Mouse (Mus musculus) lung, embryonic 15.5 days (tissue): ENCODE data around the gene Gclm. TPM values are rescaled to one million over a fixed set of nuclear protein-coding genes. Genes with fewer than 3 reads are reported as not detected.
"Not testable (repeated sequence)": the region's sequence is repeated elsewhere in the genome, so short reads cannot be mapped to it uniquely, and the experiment has no call there.

Source experiments
- ATAC-seq: fragments of 200-750 bp; cut with Nextera tagmentation; 2 replicates; pipeline ENCODE4 v1.8.0; 2017; ENCODE audit warnings: moderate number of reproducible peaks, borderline replicate concordance; ENCODE audit not compliant: low FRiP score, low TSS enrichment; ENCODE audit errors: extremely low read depth
- H3K27ac ChIP-seq: fragments of 300-500 bp; sonication (generic); 2 replicates; pipeline ENCODE4 v1.5.1; 2015; ENCODE audit warnings: moderate library complexity, mild to moderate bottlenecking, inconsistent platforms
- H3K27me3 ChIP-seq: fragments of 300-500 bp; sonication (generic); 2 replicates; pipeline ENCODE4 v1.6.1; 2015; ENCODE audit warnings: inconsistent platforms
- H3K36me3 ChIP-seq: fragments of 300-500 bp; sonication (generic); 2 replicates; pipeline ENCODE4 v1.6.1; 2015; ENCODE audit warnings: inconsistent platforms
- H3K4me1 ChIP-seq: fragments of 300-500 bp; sonication (generic); 2 replicates; pipeline ENCODE4 v1.6.1; 2015; ENCODE audit warnings: inconsistent platforms
- H3K4me2 ChIP-seq: fragments of 300-500 bp; sonication (generic); 2 replicates; pipeline ENCODE4 v1.6.1; 2015; ENCODE audit warnings: inconsistent platforms, mild to moderate bottlenecking, moderate library complexity
- H3K4me3 ChIP-seq: fragments of 300-500 bp; sonication (generic); 2 replicates; pipeline ENCODE4 v1.5.1; 2015; ENCODE audit warnings: mild to moderate bottlenecking, inconsistent platforms
- H3K9ac ChIP-seq: fragments of 300-500 bp; sonication (generic); 2 replicates; pipeline ENCODE4 v1.6.1; 2015; ENCODE audit warnings: inconsistent platforms
- H3K9me3 ChIP-seq: fragments of 300-500 bp; sonication (generic); 2 replicates; pipeline ENCODE4 v1.6.1; 2016; ENCODE audit warnings: inconsistent platforms
- WGBS: fragments of 180-500 bp; shearing (Covaris S2); methylation state at CpG from one replicate; pipeline ENCODE4 v1.1.7; 2015; 5-methylcytosine and 5-hydroxymethylcytosine counted together
- polyA plus RNA-seq: library from polyadenylated mRNA; unstranded; fragments of >200 nt; fragmentation: Nextera tagmentation; extraction: Ambion mirVana; gene quantifications from 2 replicates; pipeline ENCODE4 v1.2.1, GENCODE M21; 2015

The Gclm gene
- polyA plus RNA-seq, 1 experiment from 2014 or later: 90.6 TPM

DNA sequence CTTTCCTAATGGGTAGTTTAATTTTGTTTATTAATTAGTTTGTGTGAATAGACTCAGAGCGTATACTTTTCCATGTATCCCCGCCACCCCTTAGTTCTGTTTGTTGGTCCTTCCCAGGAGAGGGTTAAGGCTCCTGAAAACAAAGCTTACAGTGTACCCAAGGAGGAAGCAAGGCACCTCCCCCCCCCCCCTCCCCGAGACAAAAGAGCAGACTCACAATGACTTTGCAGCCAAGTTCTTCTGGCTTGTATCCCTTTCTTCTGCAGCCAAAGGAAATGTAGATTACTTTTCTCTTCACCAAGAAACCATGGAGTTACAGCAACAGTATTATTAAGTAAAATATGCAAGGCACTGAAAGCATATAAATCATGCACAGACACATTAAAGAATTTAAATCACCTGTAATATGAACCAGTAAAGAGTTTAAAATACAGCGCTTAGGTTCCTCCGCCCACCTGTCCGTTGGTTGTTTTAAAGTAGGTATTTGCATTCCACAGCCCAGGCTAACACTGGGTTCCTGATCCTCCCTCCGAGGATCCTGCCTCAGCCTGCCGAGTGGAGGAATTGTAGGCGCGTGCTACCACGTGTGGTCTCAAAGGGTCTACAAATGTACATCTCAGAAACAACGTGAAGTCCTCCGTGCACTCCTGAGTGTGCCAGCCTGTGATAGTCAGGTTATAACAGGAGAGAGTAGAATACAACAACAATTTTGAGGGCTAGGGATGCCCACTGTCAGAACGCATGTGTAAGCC, 1.8 kb upstream of the Gclm start:
- peaks cover 19% of the 10 kb centered on the region for H3K4me1 ChIP-seq
- no peaks in the 10 kb centered on the region for H3K27me3 ChIP-seq
- no peak overlapping the region for H3K27ac ChIP-seq
- no peaks in the 10 kb centered on the region for H3K9me3 ChIP-seq
- H3K4me3 ChIP-seq: no peak overlapping the region
- H3K9ac ChIP-seq: no peak overlapping the region
- 46% methylated on average over 14 of the region's 14 CpGs for WGBS
- ATAC-seq: no peak
- H3K36me3 ChIP-seq: no peaks in the 10 kb centered on the region
- no peak overlapping the region for H3K4me2 ChIP-seq

DNA sequence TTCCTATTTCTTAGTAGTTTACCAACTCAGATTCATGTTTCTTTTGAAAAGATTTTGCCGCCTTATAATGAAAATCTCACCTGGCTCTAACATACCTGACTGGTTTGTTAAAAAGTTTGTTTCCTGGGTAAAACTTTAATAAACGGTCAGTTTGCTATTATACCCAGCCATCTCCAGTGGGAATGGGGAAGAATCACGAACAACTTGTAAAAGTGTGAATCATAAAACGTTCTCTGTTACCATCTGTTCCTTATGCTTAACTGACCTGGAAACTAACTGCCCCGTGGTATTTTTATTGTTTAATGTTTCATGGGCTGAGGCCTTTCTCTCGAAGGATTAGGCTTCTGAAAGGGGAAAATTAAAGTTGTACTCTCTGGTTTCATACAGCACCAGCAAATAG, 598 bp upstream of the Gclm start:
- peak overlapping the region; percentile 86 for H3K4me2 ChIP-seq
- H3K36me3 ChIP-seq: no peaks in the 10 kb centered on the region
- WGBS: 51% methylated on average over 6 of the region's 6 CpGs
- peak overlapping the region; percentile 99 for H3K4me3 ChIP-seq
- peaks cover 19% of the 10 kb centered on the region for H3K4me1 ChIP-seq
- H3K27me3 ChIP-seq: no peaks in the 10 kb centered on the region
- H3K27ac ChIP-seq: no peak overlapping the region
- H3K9me3 ChIP-seq: no peaks in the 10 kb centered on the region
- ATAC-seq: no peak
- no peak overlapping the region; the same call in 1 of the 2 replicates for H3K9ac ChIP-seq

DNA sequence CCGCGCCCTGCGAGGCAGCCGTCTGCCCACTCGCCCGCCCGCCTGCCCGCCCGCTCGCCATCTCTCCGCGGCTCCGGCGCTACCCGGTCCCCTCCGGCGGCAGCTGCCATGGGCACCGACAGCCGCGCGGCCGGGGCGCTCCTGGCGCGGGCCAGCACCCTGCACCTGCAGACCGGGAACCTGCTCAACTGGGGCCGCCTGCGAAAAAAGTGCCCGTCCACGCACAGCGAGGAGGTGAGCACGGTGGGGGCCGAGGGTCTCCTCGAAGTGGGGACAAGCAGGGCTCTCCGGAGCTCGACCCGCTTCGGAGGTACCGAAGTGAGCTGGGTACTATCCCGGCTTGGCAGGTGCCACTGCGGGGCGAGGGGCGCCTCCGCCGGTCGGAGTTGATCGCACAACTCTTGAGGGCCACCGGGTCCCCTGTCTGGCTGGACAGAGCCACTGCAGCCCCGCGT, 548 bp downstream of the Gclm start:
- Histone ChIP-seq H3K27ac (peak overlapping the region; percentile 94), H3K27me3 (no peaks in the 10 kb centered on the region), H3K4me2 (peak overlapping the region; percentile 86), H3K4me1 (peaks cover 19% of the 10 kb centered on the region), H3K4me3 (peak overlapping the region; percentile 99), H3K9me3 (no peaks in the 10 kb centered on the region), H3K36me3 (no peaks in the 10 kb centered on the region), H3K9ac (peak overlapping the region; percentile 90)
- WGBS: 0% methylated on average over 45 of the region's 50 CpGs
- peak; percentile 33 for ATAC-seq

DNA sequence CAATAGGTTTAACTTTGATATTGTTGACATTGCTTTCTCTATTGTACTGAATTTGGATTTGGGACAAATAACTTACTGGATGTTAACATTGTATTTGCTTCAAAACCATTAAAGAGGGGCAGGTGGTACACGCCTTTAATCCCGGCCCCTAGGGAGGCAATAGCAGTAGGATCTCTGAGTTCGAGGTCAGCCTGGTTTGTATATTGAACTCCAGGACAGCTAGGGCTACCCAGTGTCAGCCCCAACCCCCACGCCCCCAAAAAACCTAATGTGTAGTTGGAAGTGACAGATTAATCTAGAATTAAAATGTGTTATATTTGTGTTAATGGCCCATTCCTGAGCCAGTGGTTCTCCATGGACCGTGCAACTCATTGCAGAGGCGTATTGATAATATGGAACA, 1.0 kb downstream of the Gclm start:
- H3K27me3 ChIP-seq: no peaks in the 10 kb centered on the region
- H3K36me3 ChIP-seq: no peaks in the 10 kb centered on the region
- H3K9ac ChIP-seq: peak overlapping the region; percentile 90; the same call in 1 of the 2 replicates
- no peak overlapping the region for H3K27ac ChIP-seq
- H3K9me3 ChIP-seq: no peaks in the 10 kb centered on the region
- 23% methylated on average over 6 of the region's 6 CpGs for WGBS
- peak overlapping the region; percentile 86 for H3K4me2 ChIP-seq
- peak overlapping the region; percentile 99 for H3K4me3 ChIP-seq
- H3K4me1 ChIP-seq: peaks cover 19% of the 10 kb centered on the region
- ATAC-seq: no peak

DNA sequence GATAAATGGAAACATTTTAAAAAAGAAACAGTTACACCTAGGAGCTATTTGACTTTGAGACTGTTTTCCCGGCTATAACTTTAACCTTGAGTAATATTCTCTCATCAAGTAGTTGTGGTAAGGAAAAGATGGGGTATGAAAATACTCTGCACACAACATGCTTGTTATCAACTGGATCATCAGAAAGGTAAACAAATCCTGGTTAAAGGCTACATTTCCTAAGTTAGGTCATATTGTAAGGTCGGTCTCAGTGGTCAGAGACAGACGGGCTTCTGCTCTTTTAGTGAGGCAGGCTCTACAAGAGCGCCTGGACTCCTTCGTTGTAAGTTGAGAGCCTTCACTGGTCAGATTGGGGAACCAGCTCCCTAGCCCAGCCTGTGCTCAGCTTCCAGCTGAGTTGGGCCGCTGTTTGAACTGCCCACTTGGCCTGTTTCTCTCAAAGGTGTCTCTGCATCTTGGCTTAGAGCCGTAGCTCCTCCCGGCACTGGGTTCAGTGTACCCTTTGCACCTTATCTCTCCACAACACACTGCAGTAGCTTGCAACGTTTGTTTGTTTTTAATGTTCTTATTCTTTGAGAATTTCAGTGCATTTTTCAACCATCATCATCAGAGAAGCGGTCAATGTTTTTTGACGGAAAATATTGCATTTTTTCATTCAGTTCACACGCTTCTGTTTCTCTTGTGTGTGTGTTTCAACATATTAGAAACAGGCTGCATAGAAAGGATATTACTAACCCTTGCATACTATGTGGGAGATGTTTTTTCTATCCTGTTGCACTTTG, 1.8 kb downstream of the Gclm start:
- Histone ChIP-seq H3K4me3 (peak overlapping the region; percentile 99), H3K4me2 (peak overlapping the region; percentile 86), H3K27ac (no peak overlapping the region), H3K9me3 (no peaks in the 10 kb centered on the region), H3K27me3 (no peaks in the 10 kb centered on the region), H3K4me1 (peaks cover 19% of the 10 kb centered on the region), H3K36me3 (no peaks in the 10 kb centered on the region), H3K9ac (peak overlapping the region; percentile 37; the same call in 1 of the 2 replicates)
- 44% methylated on average over 12 of the region's 12 CpGs for WGBS
- ATAC-seq: no peak

DNA sequence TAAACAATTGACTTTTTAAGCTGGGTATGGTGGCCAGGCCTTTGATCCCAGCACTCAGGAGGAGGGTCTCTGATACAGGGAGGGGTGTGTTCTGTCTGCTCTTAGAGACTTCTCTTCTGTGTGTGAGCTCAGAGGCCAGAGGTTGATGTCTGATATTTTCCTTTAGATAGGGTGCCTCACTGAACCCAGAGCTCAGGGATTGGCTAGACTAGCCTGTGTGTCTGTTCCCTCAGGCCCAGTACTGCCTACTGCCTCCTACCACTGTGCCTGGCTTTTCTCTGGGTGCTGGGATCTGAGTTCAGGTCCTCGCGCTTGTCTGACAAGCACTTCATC, 2.4 kb downstream of the Gclm start:
- H3K9ac ChIP-seq: no peak overlapping the region
- no peak overlapping the region for H3K4me3 ChIP-seq
- no peak for ATAC-seq
- no peaks in the 10 kb centered on the region for H3K36me3 ChIP-seq
- no peak overlapping the region for H3K4me2 ChIP-seq
- H3K4me1 ChIP-seq: peaks cover 19% of the 10 kb centered on the region
- no peak overlapping the region for H3K27ac ChIP-seq
- WGBS: 93% methylated on average over 2 of the region's 2 CpGs
- H3K9me3 ChIP-seq: no peaks in the 10 kb centered on the region
- H3K27me3 ChIP-seq: no peaks in the 10 kb centered on the region

DNA sequence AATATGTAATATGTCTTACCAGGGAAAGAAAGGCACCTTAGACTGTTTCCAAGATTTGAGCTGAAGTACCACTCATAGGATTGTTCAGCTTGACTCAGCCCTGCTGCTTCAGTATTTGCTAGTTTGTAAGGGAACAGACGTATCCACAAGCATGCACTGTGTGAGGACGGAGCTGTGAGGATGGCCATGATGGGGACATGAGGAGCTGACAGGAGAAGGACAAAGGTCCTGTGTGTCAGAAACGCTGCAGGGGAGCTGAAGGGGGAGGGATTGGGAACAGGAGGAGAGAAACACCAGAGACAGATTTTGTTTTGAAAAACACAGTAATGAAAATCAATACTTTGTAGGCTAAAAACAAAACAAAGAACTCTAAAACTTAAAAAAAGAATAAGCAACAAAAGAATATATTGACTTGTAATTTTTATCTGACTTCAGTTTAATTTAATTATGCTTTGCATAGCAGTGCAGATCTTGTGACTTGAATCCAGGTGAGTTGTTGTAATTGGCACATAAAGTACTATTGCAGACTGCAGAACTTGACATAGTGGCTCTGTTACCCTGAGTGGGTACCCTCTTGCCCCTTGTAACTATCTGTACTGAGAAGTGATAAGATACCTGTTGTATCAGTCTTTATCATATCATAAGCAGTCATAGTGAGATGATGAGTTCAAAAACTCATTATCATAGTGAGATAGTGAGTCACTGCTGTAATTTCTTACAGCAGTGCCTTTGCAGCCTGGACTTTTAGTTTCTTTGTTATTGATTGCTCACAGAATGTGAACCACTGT, 7.3 kb downstream of the Gclm start:
- Histone ChIP-seq H3K9me3 (no peaks in the 10 kb centered on the region), H3K9ac (no peak overlapping the region), H3K27me3 (no peaks in the 10 kb centered on the region), H3K4me2 (no peak overlapping the region), H3K4me1 (no peaks in the 10 kb centered on the region), H3K36me3 (0 out of 2 replicates have a peak, but pooled peaks cover 3% of the 10 kb centered on the region), H3K4me3 (no peak overlapping the region), H3K27ac (no peak overlapping the region)
- ATAC-seq: no peak
- WGBS: 52% methylated on average over 3 of the region's 3 CpGs

DNA sequence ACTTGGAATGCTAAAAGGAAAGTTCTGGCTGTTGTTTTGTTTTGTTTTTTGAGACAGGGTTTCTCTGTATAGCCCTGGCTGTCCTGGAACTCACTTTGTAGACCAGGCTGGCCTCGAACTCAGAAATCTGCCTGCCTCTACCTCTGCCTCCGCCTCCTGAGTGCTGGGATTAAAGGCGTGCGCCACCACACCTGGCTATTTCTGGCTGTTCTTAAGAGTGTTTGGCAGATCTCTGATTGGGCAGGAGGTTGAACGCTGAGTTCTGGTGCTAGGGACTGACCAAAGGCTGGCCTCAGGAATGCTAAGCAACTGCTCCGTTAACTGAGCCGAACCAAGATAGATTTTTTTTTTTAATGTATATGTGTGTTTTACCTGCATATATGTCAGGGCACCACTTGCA, 8.7 kb downstream of the Gclm start:
- ATAC-seq, H3K36me3 ChIP-seq, H3K9me3 ChIP-seq, H3K4me3 ChIP-seq, H3K4me1 ChIP-seq, H3K4me2 ChIP-seq, H3K27me3 ChIP-seq, H3K9ac ChIP-seq, H3K27ac ChIP-seq: not testable (repeated sequence)
- 79% methylated on average over 7 of the region's 7 CpGs for WGBS

DNA sequence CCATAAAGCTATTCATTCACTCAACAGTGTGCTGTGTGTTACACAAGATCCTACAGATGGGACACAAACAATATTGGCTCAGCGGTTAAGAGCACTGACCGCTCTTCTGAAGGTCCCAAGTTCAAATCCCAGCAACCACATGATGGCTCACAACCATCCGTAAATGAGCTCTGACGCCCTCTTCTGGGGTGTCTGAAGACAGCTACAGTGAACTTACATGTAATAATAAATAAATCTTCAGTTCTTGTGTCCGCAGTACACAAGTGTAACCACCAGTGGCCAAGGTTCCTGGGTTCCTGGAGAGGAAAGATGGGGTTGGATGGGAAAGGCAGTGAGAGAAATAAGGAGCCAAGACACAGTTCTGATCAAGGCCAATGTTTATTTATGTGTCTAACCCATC, 24.6 kb downstream of the Gclm start:
- H3K4me1 ChIP-seq: peaks cover 4% of the 10 kb centered on the region
- no peak for ATAC-seq
- 69% methylated on average over 5 of the region's 5 CpGs for WGBS
- no peaks in the 10 kb centered on the region for H3K9me3 ChIP-seq
- H3K4me3 ChIP-seq: no peak overlapping the region
- H3K36me3 ChIP-seq: peaks cover 12% of the 10 kb centered on the region; the same call in 1 of the 2 replicates
- H3K27me3 ChIP-seq: no peaks in the 10 kb centered on the region
- no peak overlapping the region for H3K27ac ChIP-seq
- H3K4me2 ChIP-seq: no peak overlapping the region
- no peak overlapping the region for H3K9ac ChIP-seq

DNA sequence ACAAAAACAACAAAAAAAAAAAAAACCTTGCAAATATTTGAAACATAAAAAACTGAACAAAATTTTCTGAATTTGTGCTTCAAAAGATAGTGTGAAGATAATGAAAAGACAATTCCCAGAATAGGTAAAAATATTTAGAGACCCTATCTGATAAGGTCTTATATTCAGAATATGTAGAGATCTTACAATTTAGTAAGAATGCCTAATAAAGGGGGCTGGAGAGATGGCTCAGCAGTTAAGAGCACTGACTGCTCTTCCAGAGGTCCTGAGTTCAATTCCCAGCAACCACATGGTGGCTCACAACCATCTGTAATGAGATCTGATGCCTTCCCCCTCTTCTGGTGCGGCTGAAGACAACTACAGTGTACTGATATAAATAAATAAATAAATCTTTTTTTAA, 27.2 kb downstream of the Gclm start:
- not testable (repeated sequence) for H3K27ac ChIP-seq, H3K9me3 ChIP-seq, H3K4me3 ChIP-seq, H3K4me2 ChIP-seq, H3K9ac ChIP-seq, H3K27me3 ChIP-seq, ATAC-seq
- H3K36me3 ChIP-seq: peaks cover 25% of the 10 kb centered on the region
- peaks cover 29% of the 10 kb centered on the region for H3K4me1 ChIP-seq
- 67% methylated on average over 1 of the region's 1 CpGs for WGBS

DNA sequence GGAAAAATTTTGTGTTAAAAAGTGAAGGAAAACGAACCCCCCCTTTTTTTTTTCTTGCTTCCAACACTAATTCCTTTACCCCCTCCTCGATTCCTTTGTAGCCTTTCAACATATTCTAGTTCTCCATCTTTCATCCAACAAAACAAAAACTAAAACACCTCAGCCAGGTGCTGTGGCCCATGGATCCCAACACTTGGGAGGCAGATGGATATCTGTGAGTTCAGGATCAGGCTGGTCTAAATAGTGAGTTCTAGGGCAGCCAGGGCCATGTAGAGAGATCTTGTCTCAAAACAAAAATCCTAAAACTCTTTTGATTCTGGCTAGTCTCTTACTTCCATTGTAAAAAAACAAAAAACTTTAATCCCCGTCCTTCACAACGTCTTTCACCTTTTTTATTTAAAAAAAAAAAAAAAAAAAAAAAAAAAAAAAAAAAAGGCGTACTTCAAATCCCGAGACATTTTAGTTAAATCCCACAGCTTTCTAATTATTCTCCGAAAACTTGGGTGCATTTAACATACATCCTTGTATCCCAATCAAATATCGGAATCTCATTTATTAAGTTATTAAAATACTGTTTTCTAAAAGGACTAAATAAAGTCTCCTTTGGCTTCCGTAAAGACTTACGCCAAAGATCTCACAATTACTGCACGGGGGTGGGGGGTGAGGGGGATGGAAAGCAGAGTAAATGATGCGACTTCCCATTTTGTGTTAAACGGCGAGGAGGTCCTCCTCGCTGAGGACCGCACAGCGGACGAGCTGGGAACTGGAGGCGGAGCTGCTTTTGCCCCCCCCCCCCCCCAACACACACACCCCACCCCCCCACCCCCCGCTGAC, 28.3 kb downstream of the Gclm start:
- peak overlapping the region; percentile 99 for H3K4me3 ChIP-seq
- peaks cover 35% of the 10 kb centered on the region for H3K36me3 ChIP-seq
- peak overlapping the region; percentile 48 for H3K4me2 ChIP-seq
- no peak overlapping the region; the same call in 1 of the 2 replicates for H3K27ac ChIP-seq
- peaks cover 35% of the 10 kb centered on the region for H3K4me1 ChIP-seq
- H3K27me3 ChIP-seq: no peaks in the 10 kb centered on the region
- no peaks in the 10 kb centered on the region for H3K9me3 ChIP-seq
- no peak for ATAC-seq
- peak overlapping the region; percentile 40 for H3K9ac ChIP-seq
- WGBS: 9% methylated on average over 20 of the region's 20 CpGs
